Mouse (Mus musculus) lung, embryonic 16.5 days (tissue): ENCODE data around the gene Mmadhc. TPM values are rescaled to one million over a fixed set of nuclear protein-coding genes. Genes with fewer than 3 reads are reported as not detected.
A peak's percentile ranks its signal among the peaks of the same experiment; 100 is the strongest.

Source experiments
- ATAC-seq: fragments of 200-750 bp; cut with Nextera tagmentation; 2 replicates; pipeline ENCODE4 v1.8.0; 2017; ENCODE audit warnings: low read depth, mild to moderate bottlenecking, moderate library complexity
- H3K27ac ChIP-seq: fragments of 300-500 bp; sonication (generic); 2 replicates; pipeline ENCODE4 v1.5.1; 2014; ENCODE audit warnings: mild to moderate bottlenecking, control low read depth, low read length
- H3K27me3 ChIP-seq: fragments of 300-500 bp; sonication (generic); 2 replicates; pipeline ENCODE4 v1.6.1; 2014; ENCODE audit warnings: low read depth, low read length, mixed read lengths; ENCODE audit not compliant: control insufficient read depth, insufficient read depth
- H3K36me3 ChIP-seq: fragments of 300-500 bp; sonication (generic); 2 replicates; pipeline ENCODE4 v1.6.1; 2014; ENCODE audit warnings: low read length; ENCODE audit not compliant: control insufficient read depth, insufficient read depth
- H3K4me1 ChIP-seq: fragments of 300-500 bp; sonication (generic); replicated peaks from 2 replicates; pipeline ENCODE4 v1.6.1; 2014; ENCODE audit warnings: low read length, mixed read lengths; ENCODE audit not compliant: control insufficient read depth, insufficient read depth
- H3K4me2 ChIP-seq: fragments of 300-500 bp; sonication (generic); 2 replicates; pipeline ENCODE4 v1.6.1; 2014; ENCODE audit warnings: low read depth, low read length, control low read depth
- H3K4me3 ChIP-seq: fragments of 300-500 bp; sonication (generic); 2 replicates; pipeline ENCODE4 v1.5.1; 2014; ENCODE audit warnings: mild to moderate bottlenecking, low read length, control low read depth
- H3K9ac ChIP-seq: fragments of 300-500 bp; sonication (generic); 2 replicates; pipeline ENCODE4 v1.6.1; 2014; ENCODE audit warnings: low read length, control low read depth
- H3K9me3 ChIP-seq: fragments of 300-500 bp; sonication (generic); 2 replicates; pipeline ENCODE4 v1.6.1; 2016; ENCODE audit warnings: low read length; ENCODE audit not compliant: control insufficient read depth
- WGBS: fragments of 180-500 bp; shearing (Covaris S2); extraction: QIAGEN DNeasy Blood & Tissue Kit; methylation state at CpG from one replicate; pipeline ENCODE4 v1.1.7; 2014; 5-methylcytosine and 5-hydroxymethylcytosine counted together
- polyA plus RNA-seq: library from polyadenylated mRNA; unstranded; fragments of >200 nt; fragmentation: Nextera tagmentation; extraction: Ambion mirVana; gene quantifications from 2 replicates; pipeline ENCODE4 v1.2.1, GENCODE M21; 2015

Gene Mmadhc
- polyA plus RNA-seq, result 149 TPM in 2 replicates

GRCm38 (mm10) chr2:50296109-50296986 is at the start of gene Mmadhc:
Mmadhc (minus strand) TSS chr2:50296801.
- Histone ChIP-seq H3K27me3 (no peaks in the 10 kb centered on the region), H3K36me3 (peaks cover under 1% of the 10 kb centered on the region), H3K4me2 (peak within 1 kb of the TSS; percentile 85), H3K9ac (peak within 1 kb of the TSS; percentile 94), H3K9me3 (no peaks in the 10 kb centered on the region), H3K4me1 (peaks cover 13% of the 10 kb centered on the region), H3K4me3 (peak within 1 kb of the TSS; percentile 91), H3K27ac (peak within 1 kb of the TSS; percentile 89)
- ATAC-seq, result peak; percentile 97
- under 1% methylated on average over 58 of the region's 58 CpGs for WGBS

- H3K4me1 ChIP-seq, result no peaks in the 10 kb centered on the region
- peak; percentile 66 for ATAC-seq
- no peak overlapping the region for H3K4me2 ChIP-seq
- H3K9me3 ChIP-seq, result no peaks in the 10 kb centered on the region
- no peak overlapping the region for H3K27ac ChIP-seq
- H3K36me3 ChIP-seq, result no peaks in the 10 kb centered on the region
- no peak overlapping the region for H3K9ac ChIP-seq
- no peaks in the 10 kb centered on the region for H3K27me3 ChIP-seq
- 36% methylated on average over 8 of the region's 8 CpGs for WGBS
- H3K4me3 ChIP-seq, result no peak overlapping the region
Measured at GRCm38 (mm10) chr2:50343598-50343997, 47.0 kb upstream of the Mmadhc start.

- Histone ChIP-seq H3K27me3 (no peaks in the 10 kb centered on the region), H3K36me3 (no peaks in the 10 kb centered on the region), H3K4me2 (no peak overlapping the region), H3K9ac (no peak overlapping the region), H3K4me1 (no peaks in the 10 kb centered on the region), H3K4me3 (no peak overlapping the region), H3K9me3 (no peaks in the 10 kb centered on the region), H3K27ac (no peak overlapping the region)
- no peak for ATAC-seq
- WGBS, result 50% methylated on average over 3 of the region's 3 CpGs
Measured at GRCm38 (mm10) chr2:50339061-50339460, 42.5 kb upstream of the Mmadhc start.

GRCm38 (mm10) chr2:50337596-50337995 is 41.0 kb upstream of the Mmadhc start:
- no peak for ATAC-seq
- Histone ChIP-seq H3K4me1 (no peaks in the 10 kb centered on the region), H3K4me2 (no peak overlapping the region), H3K4me3 (no peak overlapping the region), H3K9me3 (no peaks in the 10 kb centered on the region), H3K9ac (no peak overlapping the region), H3K27ac (no peak overlapping the region), H3K27me3 (no peaks in the 10 kb centered on the region), H3K36me3 (no peaks in the 10 kb centered on the region)
- WGBS, result 62% methylated on average over 1 of the region's 1 CpGs

GRCm38 (mm10) chr2:50331716-50332270 is 35.2 kb upstream of the Mmadhc start:
- WGBS, result 38% methylated on average over 5 of the region's 5 CpGs
- H3K27me3 ChIP-seq, result no peaks in the 10 kb centered on the region
- no peak for ATAC-seq
- no peak overlapping the region for H3K9ac ChIP-seq
- no peak overlapping the region for H3K27ac ChIP-seq
- H3K4me3 ChIP-seq, result no peak overlapping the region
- H3K4me2 ChIP-seq, result no peak overlapping the region
- peaks cover 3% of the 10 kb centered on the region; the same call in 1 of the 2 replicates for H3K4me1 ChIP-seq
- H3K9me3 ChIP-seq, result no peaks in the 10 kb centered on the region
- H3K36me3 ChIP-seq, result no peaks in the 10 kb centered on the region

- no peak overlapping the region for H3K9ac ChIP-seq
- H3K4me1 ChIP-seq, result peaks cover 3% of the 10 kb centered on the region; the same call in 1 of the 2 replicates
- ATAC-seq, result no peak
- 68% methylated on average over 4 of the region's 4 CpGs for WGBS
- no peak overlapping the region for H3K4me3 ChIP-seq
- no peak overlapping the region for H3K27ac ChIP-seq
- no peaks in the 10 kb centered on the region for H3K27me3 ChIP-seq
- no peaks in the 10 kb centered on the region for H3K9me3 ChIP-seq
- no peak overlapping the region for H3K4me2 ChIP-seq
- H3K36me3 ChIP-seq, result no peaks in the 10 kb centered on the region
Measured at GRCm38 (mm10) chr2:50328181-50328580, 31.6 kb upstream of the Mmadhc start.

GRCm38 (mm10) chr2:50324799-50325198 is 28.2 kb upstream of the Mmadhc start:
- no peaks in the 10 kb centered on the region for H3K9me3 ChIP-seq
- WGBS, result 47% methylated on average over 7 of the region's 7 CpGs
- peak; percentile 52 for ATAC-seq
- no peaks in the 10 kb centered on the region for H3K36me3 ChIP-seq
- H3K27me3 ChIP-seq, result no peaks in the 10 kb centered on the region
- H3K4me3 ChIP-seq, result no peak overlapping the region
- H3K4me1 ChIP-seq, result no peaks in the 10 kb centered on the region
- H3K9ac ChIP-seq, result no peak overlapping the region
- no peak overlapping the region for H3K4me2 ChIP-seq
- H3K27ac ChIP-seq, result no peak overlapping the region

- H3K27ac ChIP-seq, result no peak overlapping the region
- WGBS, result 41% methylated on average over 9 of the region's 9 CpGs
- no peak overlapping the region for H3K4me2 ChIP-seq
- H3K36me3 ChIP-seq, result no peaks in the 10 kb centered on the region
- ATAC-seq, result peak; percentile 54; the same call in 1 of the 2 replicates
- H3K27me3 ChIP-seq, result no peaks in the 10 kb centered on the region
- no peaks in the 10 kb centered on the region for H3K9me3 ChIP-seq
- H3K4me1 ChIP-seq, result no peaks in the 10 kb centered on the region
- no peak overlapping the region for H3K4me3 ChIP-seq
- no peak overlapping the region for H3K9ac ChIP-seq
Measured at GRCm38 (mm10) chr2:50306663-50307320, 10.2 kb upstream of the Mmadhc start.
